Mouse (Mus musculus) kidney, adult 2 months (tissue): ENCODE data around the gene Insig1. TPM values are rescaled to one million over a fixed set of nuclear protein-coding genes. Genes with fewer than 3 reads are reported as not detected.

Experiments
- DNase-seq: peaks from one replicate; pipeline ENCODE4 v3.0.0; 2021
- H3K27ac ChIP-seq: fragments of 200-500 bp; 2 replicates; pipeline ENCODE4 v1.5.1; 2012; ENCODE audit warnings: low read depth, low read length, control low read depth, inconsistent platforms; ENCODE audit not compliant: insufficient read depth
- H3K27me3 ChIP-seq: fragments of 200-500 bp; replicated peaks from 2 replicates; pipeline ENCODE4 v1.6.1; 2012; ENCODE audit warnings: mild to moderate bottlenecking, moderate library complexity, low read length, inconsistent platforms; ENCODE audit not compliant: control insufficient read depth, insufficient read depth
- H3K36me3 ChIP-seq: fragments of 200-500 bp; 2 replicates; pipeline ENCODE4 v1.6.1; 2012; ENCODE audit warnings: mild to moderate bottlenecking, moderate library complexity, low read length, inconsistent platforms; ENCODE audit not compliant: control insufficient read depth, insufficient read depth
- H3K4me1 ChIP-seq: fragments of 200-500 bp; 2 replicates; pipeline ENCODE4 v1.6.1; 2011; ENCODE audit warnings: low read length; ENCODE audit not compliant: control insufficient read depth, insufficient read depth
- H3K4me3 ChIP-seq: fragments of 200-500 bp; 2 replicates; pipeline ENCODE4 v1.5.1; 2011; ENCODE audit warnings: mild to moderate bottlenecking, low read depth, low read length, control low read depth; ENCODE audit not compliant: insufficient read depth
- CTCF ChIP-seq: fragments of 200-500 bp; conservative IDR thresholded peaks from 2 replicates; pipeline ENCODE4 v1.5.1; 2011; ENCODE audit warnings: low read depth, mild to moderate bottlenecking, control low read depth, low read length, moderate library complexity, mixed read lengths; ENCODE audit not compliant: insufficient read depth, insufficient read length
- POLR2A ChIP-seq: fragments of 200-500 bp; IDR thresholded peaks from one replicate; pipeline ENCODE4 v1.6.1; 2011; ENCODE audit warnings: low read depth, low read length, control low read depth
- WGBS: fragments of 180-500 bp; shearing (Covaris S2); methylation state at CpG from one replicate; pipeline ENCODE4 v1.1.7; 2018; 5-methylcytosine and 5-hydroxymethylcytosine counted together
- polyA plus RNA-seq: library from polyadenylated mRNA; depleted of rRNA; stranded (reverse); fragments of >200 nt; gene quantifications from 2 replicates; pipeline ENCODE4 v1.2.3, GENCODE M21; 2012

Gene Insig1
- polyA plus RNA-seq, 1 experiment, result 52.0 TPM

- no peaks in the 10 kb centered on the region for H3K27me3 ChIP-seq
- no peaks in the 10 kb centered on the region for H3K4me1 ChIP-seq
- 67% methylated on average over 3 of the region's 3 CpGs for WGBS
- no peak for TF ChIP-seq POLR2A
- TF ChIP-seq CTCF, result no peak
- no peaks in the 10 kb centered on the region for H3K36me3 ChIP-seq
- no peak overlapping the region for H3K4me3 ChIP-seq
- H3K27ac ChIP-seq, result no peak overlapping the region
- DNase-seq, result no peak
Observed at GRCm38 (mm10) chr5:28063989-28064624, 7.1 kb upstream of the Insig1 start.

GRCm38 (mm10) chr5:28065275-28065674, 5.9 kb upstream of the Insig1 start:
- H3K36me3 ChIP-seq, result no peaks in the 10 kb centered on the region
- 62% methylated on average over 4 of the region's 4 CpGs for WGBS
- H3K4me3 ChIP-seq, result no peak overlapping the region
- peaks cover 1% of the 10 kb centered on the region; the same call in 1 of the 2 replicates for H3K4me1 ChIP-seq
- TF ChIP-seq CTCF (no peak), POLR2A (no peak)
- no peaks in the 10 kb centered on the region for H3K27me3 ChIP-seq
- no peak overlapping the region for H3K27ac ChIP-seq
- DNase-seq, result no peak

GRCm38 (mm10) chr5:28066311-28066710, 4.9 kb upstream of the Insig1 start:
- WGBS, result 76% methylated on average over 5 of the region's 5 CpGs
- Histone ChIP-seq H3K27me3 (no peaks in the 10 kb centered on the region), H3K36me3 (no peaks in the 10 kb centered on the region), H3K4me3 (no peak overlapping the region), H3K4me1 (peaks cover 6% of the 10 kb centered on the region; the same call in 1 of the 2 replicates), H3K27ac (no peak overlapping the region)
- TF ChIP-seq CTCF, result no peak
- TF ChIP-seq POLR2A, result no peak
- DNase-seq, result no peak

- no peak for TF ChIP-seq CTCF
- no peak for TF ChIP-seq POLR2A
- Histone ChIP-seq H3K4me1 (peaks cover 12% of the 10 kb centered on the region), H3K27me3 (no peaks in the 10 kb centered on the region), H3K27ac (peak overlapping the region; percentile 90), H3K4me3 (peak overlapping the region; percentile 68), H3K36me3 (peaks cover 2% of the 10 kb centered on the region)
- no peak for DNase-seq
- WGBS, result 31% methylated on average over 9 of the region's 9 CpGs
Observed at GRCm38 (mm10) chr5:28070149-28070827, 875 bp upstream of the Insig1 start.

GRCm38 (mm10) chr5:28071456-28072223, 477 bp downstream of the Insig1 start:
- TF ChIP-seq POLR2A, result no peak
- TF ChIP-seq CTCF, result no peak
- H3K27me3 ChIP-seq, result no peaks in the 10 kb centered on the region
- DNase-seq, result peak; percentile 97
- H3K4me1 ChIP-seq, result peaks cover 12% of the 10 kb centered on the region
- H3K27ac ChIP-seq, result peak overlapping the region; percentile 54
- H3K4me3 ChIP-seq, result peak overlapping the region; percentile 66
- H3K36me3 ChIP-seq, result peaks cover 3% of the 10 kb centered on the region
- WGBS, result under 1% methylated on average over 50 of the region's 50 CpGs

GRCm38 (mm10) chr5:28079431-28079830, 8.3 kb downstream of the Insig1 start:
- Histone ChIP-seq H3K27ac (no peak overlapping the region), H3K36me3 (peaks cover 3% of the 10 kb centered on the region), H3K27me3 (no peaks in the 10 kb centered on the region), H3K4me3 (no peak overlapping the region), H3K4me1 (no peaks in the 10 kb centered on the region)
- no peak for DNase-seq
- TF ChIP-seq POLR2A (no peak), CTCF (no peak)
- 83% methylated on average over 2 of the region's 2 CpGs for WGBS

- Histone ChIP-seq H3K4me3 (no peak overlapping the region), H3K36me3 (no peaks in the 10 kb centered on the region; the same call in 1 of the 2 replicates), H3K4me1 (no peaks in the 10 kb centered on the region), H3K27ac (no peak overlapping the region), H3K27me3 (no peaks in the 10 kb centered on the region)
- no peak for DNase-seq
- 61% methylated on average over 2 of the region's 2 CpGs for WGBS
- no peak for TF ChIP-seq POLR2A
- no peak for TF ChIP-seq CTCF
Observed at GRCm38 (mm10) chr5:28081127-28081526, 10.0 kb downstream of the Insig1 start.
